Mouse (Mus musculus) heart, embryonic 14.5 days (tissue): Measurements from ENCODE around the gene Spata21. TPM values are rescaled to one million over a fixed set of nuclear protein-coding genes. Genes with fewer than 3 reads are reported as not detected.

Experiments used
- ATAC-seq: fragments of 200-750 bp; cut with Nextera tagmentation; 2 replicates; pipeline ENCODE4 v1.8.0; 2017; ENCODE audit warnings: low read depth, moderate TSS enrichment; ENCODE audit not compliant: insufficient number of reproducible peaks, insufficient read depth, low FRiP score
- H3K27ac ChIP-seq, 2 experiments: fragments of 200-500 bp in 1 of 2; fragments of 300-500 bp in 1 of 2; sonication (generic) in 1 of 2; replicated peaks in 1 of 2; 2 replicates each; pipeline ENCODE4 v1.5.1; 2012 to 2014; ENCODE audit warnings: low read depth in 2 of 2, low read length in 2 of 2, control low read depth in 1 of 2, mild to moderate bottlenecking in 1 of 2, mixed read lengths in 1 of 2; ENCODE audit not compliant: control insufficient read depth in 1 of 2, insufficient read depth in 1 of 2
- H3K27me3 ChIP-seq: fragments of 300-500 bp; sonication (generic); 2 replicates; pipeline ENCODE4 v1.6.1; 2014; ENCODE audit warnings: mild to moderate bottlenecking, low read length, control low read depth; ENCODE audit not compliant: control insufficient read depth, insufficient read depth
- H3K36me3 ChIP-seq: fragments of 300-500 bp; sonication (generic); 2 replicates; pipeline ENCODE4 v1.6.1; 2014; ENCODE audit warnings: mild to moderate bottlenecking, control low read depth, low read length, mixed read lengths; ENCODE audit not compliant: control insufficient read depth, insufficient read depth
- H3K4me1 ChIP-seq, 2 experiments: fragments of 200-500 bp in 1 of 2; fragments of 300-500 bp in 1 of 2; sonication (generic) in 1 of 2; 2 replicates each; pipeline ENCODE4 v1.6.1; 2012 to 2014; ENCODE audit warnings: low read length in 2 of 2, control low read depth in 1 of 2, mixed read lengths in 1 of 2; ENCODE audit not compliant: control insufficient read depth in 2 of 2, insufficient read depth in 2 of 2
- H3K4me2 ChIP-seq: fragments of 300-500 bp; sonication (generic); 2 replicates; pipeline ENCODE4 v1.6.1; 2014; ENCODE audit warnings: mild to moderate bottlenecking, low read length
- H3K4me3 ChIP-seq, 2 experiments: fragments of 200-500 bp in 1 of 2; fragments of 300-500 bp in 1 of 2; sonication (generic) in 1 of 2; 2 replicates each; pipeline ENCODE4 v1.5.1; 2012 to 2014; ENCODE audit warnings: low read length in 2 of 2, mild to moderate bottlenecking in 2 of 2, control low read depth in 1 of 2, low read depth in 1 of 2, moderate library complexity in 1 of 2; ENCODE audit not compliant: control insufficient read depth in 1 of 2, insufficient read depth in 1 of 2
- H3K9ac ChIP-seq: fragments of 300-500 bp; sonication (generic); 2 replicates; pipeline ENCODE4 v1.6.1; 2014; ENCODE audit warnings: mild to moderate bottlenecking, low read length
- H3K9me3 ChIP-seq: fragments of 300-500 bp; sonication (generic); 2 replicates; pipeline ENCODE4 v1.6.1; 2016; ENCODE audit warnings: low read length, control low read depth; ENCODE audit not compliant: control insufficient read depth
- WGBS: fragments of 180-500 bp; shearing (Covaris S2); extraction: QIAGEN DNeasy Blood & Tissue Kit; methylation state at CpG from one replicate; pipeline ENCODE4 v1.1.7; 2014; 5-methylcytosine and 5-hydroxymethylcytosine counted together
- polyA plus RNA-seq: library from polyadenylated mRNA; unstranded; fragments of >200 nt; fragmentation: Nextera tagmentation; extraction: Ambion mirVana; gene quantifications from 2 replicates; pipeline ENCODE4 v1.2.1, GENCODE M21; 2014

Gene Spata21
- not detected in 2 replicates for polyA plus RNA-seq

- no peak within 1 kb of the TSS for H3K4me2 ChIP-seq
- no peaks in the 10 kb centered on the region for H3K27me3 ChIP-seq
- no peak within 1 kb of the TSS for H3K27ac ChIP-seq
- no peak within 1 kb of the TSS for H3K9ac ChIP-seq
- H3K4me3 ChIP-seq = no peak within 1 kb of the TSS
- H3K4me1 ChIP-seq = no peaks in the 10 kb centered on the region
- H3K9me3 ChIP-seq = no peaks in the 10 kb centered on the region
- WGBS = 82% methylated on average over 6 of the region's 6 CpGs
- no peak for ATAC-seq
- no peaks in the 10 kb centered on the region for H3K36me3 ChIP-seq
Measured at GRCm38 (mm10) chr4:141088033-141088432, at the start of gene Spata21. Spata21 (plus strand) TSS chr4:141088333.

DNA sequence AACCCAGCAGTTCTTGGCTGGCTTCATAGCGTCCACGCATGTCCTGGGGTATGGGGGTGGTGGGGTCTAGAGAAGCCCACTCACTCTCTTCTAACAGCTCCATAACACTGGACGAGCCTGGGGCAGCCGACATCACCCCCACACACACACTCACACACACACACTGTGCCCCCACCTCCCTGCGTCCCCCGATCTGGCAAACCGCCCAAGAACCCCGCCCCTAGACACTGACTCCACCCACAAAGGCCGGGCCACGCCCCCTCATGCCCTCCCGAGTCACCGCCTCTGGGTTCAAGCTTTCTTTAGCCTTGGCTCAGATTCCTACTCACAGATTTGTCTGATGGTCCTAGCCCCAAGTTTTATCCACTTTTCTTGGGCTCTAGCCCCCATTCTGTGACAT is 47.0 kb upstream of the Spata21 start:
- Histone ChIP-seq H3K4me3 (no peak overlapping the region), H3K9me3 (no peaks in the 10 kb centered on the region), H3K36me3 (peaks cover 48% of the 10 kb centered on the region), H3K27me3 (no peaks in the 10 kb centered on the region), H3K9ac (no peak overlapping the region), H3K4me1 (no peaks in the 10 kb centered on the region; a peak in 1 of 4 replicates), H3K27ac (no peak overlapping the region), H3K4me2 (no peak overlapping the region)
- 48% methylated on average over 10 of the region's 12 CpGs for WGBS
- no peak for ATAC-seq

DNA sequence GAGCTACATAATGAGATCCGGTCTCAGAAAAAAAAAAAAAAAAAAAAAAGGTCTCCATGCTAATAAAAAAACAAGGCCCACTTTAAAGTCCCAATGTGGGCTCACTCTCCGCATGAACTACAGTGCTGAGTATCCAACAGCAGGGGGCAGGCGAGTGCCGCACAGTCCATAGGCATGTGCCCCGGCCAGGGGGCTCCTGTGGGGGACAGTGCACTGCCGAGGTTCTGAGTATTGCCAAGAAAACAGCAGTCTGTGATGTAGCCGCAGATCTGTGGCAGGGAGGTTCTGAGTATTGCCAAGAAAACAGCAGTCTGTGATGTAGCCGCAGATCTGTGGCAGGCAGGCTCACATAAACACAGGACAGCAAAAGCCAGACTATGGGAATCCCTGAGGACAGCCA is 43.3 kb upstream of the Spata21 start:
- 22% methylated on average over 8 of the region's 8 CpGs for WGBS
- H3K27me3 ChIP-seq = no peaks in the 10 kb centered on the region
- no peak for ATAC-seq
- peaks cover 45% of the 10 kb centered on the region for H3K36me3 ChIP-seq
- no peaks in the 10 kb centered on the region for H3K9me3 ChIP-seq
- H3K4me1 ChIP-seq = no peaks in the 10 kb centered on the region; a peak in 1 of 4 replicates
- H3K27ac ChIP-seq = no peak overlapping the region
- no peak overlapping the region for H3K4me3 ChIP-seq
- H3K9ac ChIP-seq = no peak overlapping the region
- H3K4me2 ChIP-seq = no peak overlapping the region

GRCm38 (mm10) chr4:141048810-141049475 is 39.2 kb upstream of the Spata21 start:
- H3K9ac ChIP-seq = no peak overlapping the region
- H3K9me3 ChIP-seq = no peaks in the 10 kb centered on the region
- no peak overlapping the region for H3K4me2 ChIP-seq
- H3K27me3 ChIP-seq = no peaks in the 10 kb centered on the region
- WGBS = 85% methylated on average over 17 of the region's 17 CpGs
- H3K4me3 ChIP-seq = no peak overlapping the region
- peaks cover 38% of the 10 kb centered on the region for H3K36me3 ChIP-seq
- H3K4me1 ChIP-seq = peaks cover 14 to 16% of the 10 kb centered on the region in 2 experiments
- no peak overlapping the region for H3K27ac ChIP-seq
- no peak for ATAC-seq

- no peaks in the 10 kb centered on the region for H3K9me3 ChIP-seq
- peaks cover 38% of the 10 kb centered on the region for H3K36me3 ChIP-seq
- H3K27ac ChIP-seq = no peak overlapping the region
- peaks cover 17 to 19% of the 10 kb centered on the region in 2 experiments for H3K4me1 ChIP-seq
- WGBS = 65% methylated on average over 4 of the region's 4 CpGs
- H3K4me3 ChIP-seq = no peak overlapping the region
- H3K9ac ChIP-seq = no peak overlapping the region
- H3K27me3 ChIP-seq = no peaks in the 10 kb centered on the region
- no peak for ATAC-seq
- no peak overlapping the region for H3K4me2 ChIP-seq
Measured at GRCm38 (mm10) chr4:141049476-141049835, 38.7 kb upstream of the Spata21 start.

GRCm38 (mm10) chr4:141052442-141052841 is 35.7 kb upstream of the Spata21 start:
- Histone ChIP-seq H3K4me3 (no peak overlapping the region), H3K4me2 (no peak overlapping the region), H3K9me3 (no peaks in the 10 kb centered on the region), H3K4me1 (peaks cover 17 to 19% of the 10 kb centered on the region in 2 experiments), H3K27ac (peak overlapping the region in 1 of 2 experiments; percentile 35; a peak in 1 of 4 replicates), H3K36me3 (peaks cover 30% of the 10 kb centered on the region), H3K9ac (peak overlapping the region; percentile 61; the same call in 1 of the 2 replicates), H3K27me3 (no peaks in the 10 kb centered on the region)
- no peak for ATAC-seq
- 80% methylated on average over 12 of the region's 12 CpGs for WGBS

GRCm38 (mm10) chr4:141053138-141053537 is 35.0 kb upstream of the Spata21 start:
- Histone ChIP-seq H3K27me3 (no peaks in the 10 kb centered on the region), H3K4me1 (peaks cover 17 to 19% of the 10 kb centered on the region in 2 experiments), H3K4me3 (no peak overlapping the region), H3K4me2 (peak overlapping the region; percentile 49), H3K9me3 (no peaks in the 10 kb centered on the region), H3K27ac (peak overlapping the region; percentile 35 to 62), H3K9ac (peak overlapping the region; percentile 61), H3K36me3 (peaks cover 32% of the 10 kb centered on the region)
- WGBS = 34% methylated on average over 8 of the region's 8 CpGs
- no peak for ATAC-seq
